Mouse (Mus musculus): ENCODE measurements at regions not wholly inside any gene's neighbourhood (a gene's known extent, or its start where the extent isn't known, plus 50 kb on each side); places are given as distances from the start of the nearest gene placed in this dataset.

- no peak for TF ChIP-seq POLR2A (IDR thresholded peaks at IDR 0.05; ENCODE audit: insufficient read depth, low read depth, low read length)
- no peak for TF ChIP-seq CTCF (IDR thresholded peaks at IDR 0.05)
These were observed 94.3 kb upstream of the Rgs1 start for GRCm38 (mm10) chr1:144343299-144343698.

Measured in heart, adult 2 months (tissue).